Mouse (Mus musculus) right cerebral cortex, postnatal 4 days (tissue): Measurements from ENCODE around the gene Ccl25.

ENCODE experiments used
- DNase-seq: peaks from one replicate; pipeline ENCODE4 v3.0.0-alpha.2; 2022

The Ccl25 gene

DNA sequence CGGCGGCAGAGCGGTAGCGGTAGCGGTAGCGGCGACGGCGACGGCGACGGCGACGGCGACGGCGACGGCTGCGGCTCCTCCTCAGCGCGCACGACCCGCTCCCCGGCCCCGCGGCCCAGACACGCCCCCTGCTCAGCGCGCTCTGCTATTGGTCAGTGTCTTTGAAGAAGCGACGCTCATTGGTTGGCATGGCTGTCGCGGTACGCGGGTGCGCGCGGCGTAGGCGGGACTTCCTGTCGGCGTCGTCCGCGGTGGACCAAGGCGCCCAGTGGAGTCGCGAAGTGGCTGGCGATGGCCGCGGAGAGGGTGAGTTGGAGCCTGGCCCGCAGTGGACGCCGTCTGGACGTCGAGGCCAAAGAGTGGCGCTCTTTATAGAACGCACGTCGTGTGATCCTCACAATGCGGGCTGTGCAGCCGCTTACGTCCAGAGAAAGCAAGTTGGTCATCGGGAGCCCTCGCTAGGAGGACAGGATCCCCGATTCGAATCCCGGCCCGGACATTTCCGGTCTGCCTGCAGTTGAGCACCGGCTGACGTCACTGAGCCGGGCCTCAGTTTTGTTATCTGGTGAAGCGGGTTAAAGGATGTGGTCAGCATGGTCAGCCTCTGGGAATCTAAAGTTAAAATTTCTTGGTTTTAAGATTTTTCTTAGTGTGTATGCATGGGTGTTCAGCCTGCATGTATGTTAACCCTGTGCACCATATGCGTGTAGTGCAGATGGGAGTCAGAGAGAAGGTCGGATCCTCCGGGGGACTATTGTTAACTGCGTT lies at the start of gene Ccl25, which contains the start of gene Elavl1:
Gene Ccl25 (plus strand): TSS at position 228 of the 768 bp plus-strand sequence.
Gene Elavl1 (minus strand): TSS at position 431 of the 768 bp plus-strand sequence.
- DNase-seq: peak; percentile 98

DNA sequence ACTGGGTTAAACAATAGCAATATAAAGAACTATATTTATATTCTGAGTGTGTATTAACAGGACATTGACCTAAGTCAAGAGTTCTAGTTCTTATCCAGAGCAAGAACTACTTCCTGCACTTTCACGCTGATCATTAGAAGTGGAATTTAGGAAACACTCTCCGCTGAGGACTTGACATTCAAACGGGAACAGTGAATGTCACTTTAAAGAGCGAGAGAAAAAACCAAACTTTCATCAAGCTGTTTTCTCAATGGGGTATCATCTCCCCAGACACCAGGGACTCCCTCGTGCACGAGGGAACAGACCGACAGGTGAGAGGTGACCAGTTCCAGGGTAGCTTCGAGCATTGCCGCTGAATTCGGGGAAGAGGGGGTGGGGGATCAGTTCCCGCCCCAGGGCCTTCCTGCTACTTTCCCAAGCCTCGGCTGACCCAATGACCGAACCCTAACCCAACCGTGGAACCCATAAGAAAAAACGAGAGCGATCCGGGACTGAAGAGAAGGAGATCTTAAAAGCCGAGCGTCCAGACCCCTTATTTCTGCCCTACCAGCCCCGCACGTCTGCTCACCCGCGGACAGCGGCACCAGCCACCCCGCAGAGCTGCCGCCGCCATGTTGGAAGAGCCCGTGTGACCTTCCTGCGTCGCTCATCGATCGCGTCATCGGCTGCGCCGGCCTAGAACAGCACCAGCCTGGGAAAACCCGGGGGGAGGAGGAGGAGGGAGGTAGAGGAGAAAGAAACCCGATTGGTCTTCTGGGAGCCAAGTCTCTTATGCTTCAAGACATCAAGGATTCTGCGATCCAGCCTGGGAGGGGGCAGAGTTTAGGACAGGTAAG lies 49.5 kb upstream of the Ccl25 start, which contains the start of gene Timm44:
Gene Timm44 (minus strand): TSS at position 639 of the 836 bp plus-strand sequence.
- peak; percentile 97 for DNase-seq

GRCm38 (mm10) chr8:4276111-4276465 lies 48.9 kb upstream of the Ccl25 start:
- DNase-seq: no peak

DNA sequence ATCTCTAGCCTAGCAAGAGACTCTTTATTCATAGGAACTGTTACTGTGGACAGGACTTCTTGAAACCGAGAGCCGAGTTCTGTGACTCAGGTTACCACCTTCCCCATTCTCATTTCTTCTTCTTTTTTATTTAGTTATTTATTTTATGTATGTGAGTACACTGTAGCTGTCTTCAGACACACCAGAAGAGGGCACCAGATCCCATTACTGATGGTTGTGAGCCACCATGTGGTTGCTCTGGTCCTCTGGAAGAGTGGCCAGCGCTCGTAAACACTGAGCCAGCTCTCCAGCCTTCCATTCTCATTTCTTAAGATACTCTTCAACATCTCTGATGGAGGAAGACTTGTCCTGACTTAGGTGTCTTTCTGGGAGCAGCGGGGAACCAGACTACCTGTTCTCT lies 32.3 kb upstream of the Ccl25 start:
- no peak for DNase-seq

DNA sequence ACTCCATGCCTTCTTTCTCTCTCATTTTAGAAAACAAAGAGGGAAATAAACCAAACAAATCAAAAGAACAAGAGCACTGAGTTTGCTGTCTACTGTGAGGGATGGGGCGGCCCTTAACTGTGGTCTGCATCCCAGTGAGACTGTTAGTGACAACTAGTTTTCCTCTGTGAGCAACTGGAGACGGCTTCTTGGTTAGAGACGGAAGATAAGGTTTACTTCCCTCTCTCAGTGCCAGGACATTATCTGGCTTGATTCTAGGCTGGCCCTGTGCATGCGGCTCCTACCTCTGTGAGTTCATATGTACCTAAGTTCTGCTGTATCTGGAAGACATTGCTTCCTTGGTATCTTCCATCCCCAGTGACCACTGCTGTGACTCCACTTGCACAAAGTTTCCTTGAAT lies 27.2 kb upstream of the Ccl25 start:
- DNase-seq: no peak

DNA sequence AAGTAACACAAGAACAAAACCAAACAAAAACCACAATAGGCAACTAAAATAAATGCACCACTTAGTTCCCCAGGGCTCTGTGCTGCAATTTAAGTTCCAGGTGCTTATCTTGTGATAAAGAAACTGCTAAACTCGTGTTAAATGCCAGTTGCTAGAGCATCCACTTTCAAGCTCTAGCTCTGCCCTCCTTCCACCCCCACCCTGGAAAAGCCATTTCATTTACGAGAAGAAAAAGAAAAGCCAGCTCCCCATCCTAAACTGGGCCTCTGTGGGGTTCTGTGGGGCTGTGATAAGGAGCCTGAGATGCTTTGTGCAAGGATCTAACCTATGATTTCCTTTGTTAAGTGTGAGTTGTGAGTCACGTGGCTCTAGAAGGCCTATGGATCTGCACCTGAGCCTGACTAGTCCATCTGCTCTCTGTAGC lies 20.9 kb upstream of the Ccl25 start:
- no peak for DNase-seq

DNA sequence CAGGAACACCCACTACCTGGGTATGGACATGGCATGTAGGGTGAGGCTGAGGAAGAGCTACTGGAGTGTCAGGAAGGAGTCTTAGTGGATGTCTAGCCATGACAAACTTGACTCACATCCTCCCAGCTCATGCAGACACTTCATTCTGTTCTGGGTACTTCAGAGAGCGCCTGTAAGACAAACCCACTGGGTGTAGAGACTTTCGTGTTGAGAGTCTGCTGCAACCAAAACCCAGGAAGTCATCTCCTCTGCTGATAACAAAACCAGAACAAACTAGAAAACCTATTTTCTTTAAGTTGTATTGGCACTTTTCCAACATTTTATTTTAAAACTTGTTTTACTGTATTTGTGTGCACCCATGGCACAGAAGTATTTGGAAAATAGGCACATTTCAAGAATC lies 19.2 kb upstream of the Ccl25 start:
- no peak for DNase-seq

- DNase-seq: no peak
These were observed 12.9 kb upstream of the Ccl25 start for GRCm38 (mm10) chr8:4312104-4312503.

- no peak for DNase-seq
These were observed 11.5 kb upstream of the Ccl25 start for GRCm38 (mm10) chr8:4313254-4314124.

GRCm38 (mm10) chr8:4314852-4315251 lies 10.2 kb upstream of the Ccl25 start:
- DNase-seq: no peak

DNA sequence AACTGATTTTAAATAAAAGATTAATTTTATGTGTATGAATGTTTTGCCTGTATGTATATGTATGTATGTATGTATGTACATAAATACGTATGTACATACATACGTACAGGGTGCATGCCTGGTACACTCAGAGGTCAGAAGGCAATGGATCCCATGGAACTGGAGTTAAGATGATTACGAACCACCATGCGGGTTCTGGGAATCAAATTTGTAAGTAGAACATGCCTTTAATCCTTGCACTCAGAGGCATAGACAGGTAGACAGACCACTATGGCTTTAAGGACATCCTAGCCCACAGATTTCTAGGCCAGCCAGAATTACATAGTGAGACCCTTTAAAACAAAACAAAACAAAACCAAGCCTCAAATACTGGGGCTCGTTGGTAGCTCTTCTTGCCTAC lies 6.9 kb upstream of the Ccl25 start:
- DNase-seq: no peak

DNA sequence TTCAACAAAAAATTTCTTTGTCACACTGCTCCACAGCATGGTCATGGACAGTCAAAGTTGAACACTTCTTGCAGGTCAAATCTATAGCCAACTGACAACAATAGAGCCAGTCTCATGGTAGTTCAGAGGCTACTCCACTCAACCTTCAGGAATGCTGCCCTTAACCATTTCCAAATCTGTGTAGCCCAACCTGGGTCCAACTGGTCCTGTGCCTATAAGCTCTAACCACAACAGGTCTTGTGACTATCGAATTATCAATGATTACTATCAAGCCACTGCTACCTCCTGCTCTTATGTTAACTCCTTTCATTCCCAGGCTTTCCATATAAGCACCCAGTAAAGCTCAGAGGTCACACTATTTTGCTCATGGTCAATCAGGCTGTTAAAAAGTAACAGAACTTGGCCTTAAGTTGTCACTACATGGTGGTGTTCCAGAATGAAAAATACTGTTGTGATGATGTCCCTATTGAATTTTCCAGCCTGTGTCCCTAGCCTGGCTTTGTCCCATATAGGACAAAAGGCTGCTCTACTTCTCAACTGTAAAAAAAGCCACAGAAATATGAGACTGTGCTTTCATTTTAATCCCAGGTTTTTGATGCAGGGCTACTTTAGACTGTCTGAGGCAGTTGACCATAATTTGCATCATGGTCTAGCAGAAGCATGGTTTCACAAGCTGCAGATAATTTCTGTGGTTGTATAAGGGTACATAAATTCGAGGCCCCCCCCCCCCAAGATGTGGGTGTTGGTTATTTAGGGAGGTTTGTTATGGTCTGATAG lies 6.0 kb upstream of the Ccl25 start:
- no peak for DNase-seq

DNA sequence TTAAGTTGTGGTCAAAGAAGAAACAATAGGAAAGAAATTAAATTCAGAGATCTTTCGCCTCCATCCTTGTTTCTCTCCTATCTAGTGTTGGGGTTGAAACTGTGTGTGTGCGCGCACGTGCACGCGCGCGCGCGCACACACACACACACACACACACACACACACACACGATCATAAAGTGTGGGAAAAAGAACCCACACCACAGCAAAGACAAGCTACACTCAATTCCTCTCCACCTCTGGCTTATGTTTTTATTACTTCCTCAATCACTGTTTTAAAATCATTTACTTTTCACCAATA lies 5.5 kb upstream of the Ccl25 start:
- no peak for DNase-seq

DNA sequence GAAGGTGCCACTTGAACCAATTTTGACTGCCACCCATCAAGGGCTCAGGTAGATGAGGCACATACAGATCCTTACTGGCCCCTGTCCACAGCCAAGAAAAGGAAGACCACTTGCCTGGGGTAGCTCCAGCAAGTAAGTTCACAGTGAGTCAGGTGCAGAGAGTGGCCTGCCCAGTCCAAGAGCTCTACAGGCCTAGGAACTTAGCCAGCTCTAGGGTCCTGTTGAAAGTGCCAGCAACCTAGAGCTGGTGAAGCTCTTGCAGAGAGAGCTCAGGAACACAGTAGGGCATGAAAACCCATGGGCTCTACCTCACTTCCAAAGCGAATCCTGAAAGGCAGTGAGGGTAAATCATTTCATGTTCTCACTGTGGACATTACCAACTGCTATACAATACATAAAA lies 4.6 kb upstream of the Ccl25 start:
- no peak for DNase-seq

- DNase-seq: no peak
These were observed 4.0 kb upstream of the Ccl25 start for GRCm38 (mm10) chr8:4321031-4321430.

GRCm38 (mm10) chr8:4322470-4322869 lies 2.5 kb upstream of the Ccl25 start:
- peak; percentile 84 for DNase-seq

DNA sequence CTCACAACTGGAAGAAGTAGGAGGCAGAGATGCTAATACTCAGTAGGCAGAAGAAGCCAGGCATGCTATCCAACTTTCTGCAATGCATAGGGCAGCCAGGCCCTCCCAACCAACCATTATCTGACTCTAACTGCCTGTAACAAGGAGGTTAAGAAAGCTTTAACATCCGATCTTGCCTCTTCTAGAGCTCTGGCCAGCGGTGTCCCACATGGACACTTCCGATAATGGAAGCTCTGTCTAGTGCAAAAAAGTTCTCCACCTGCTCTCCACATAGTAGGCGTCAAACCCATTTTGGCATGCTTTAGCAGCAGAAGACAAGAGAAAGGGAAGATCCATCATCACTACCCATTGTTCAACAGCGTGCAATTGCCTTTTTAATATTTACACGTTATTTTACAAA lies 1.1 kb upstream of the Ccl25 start:
- no peak for DNase-seq

DNA sequence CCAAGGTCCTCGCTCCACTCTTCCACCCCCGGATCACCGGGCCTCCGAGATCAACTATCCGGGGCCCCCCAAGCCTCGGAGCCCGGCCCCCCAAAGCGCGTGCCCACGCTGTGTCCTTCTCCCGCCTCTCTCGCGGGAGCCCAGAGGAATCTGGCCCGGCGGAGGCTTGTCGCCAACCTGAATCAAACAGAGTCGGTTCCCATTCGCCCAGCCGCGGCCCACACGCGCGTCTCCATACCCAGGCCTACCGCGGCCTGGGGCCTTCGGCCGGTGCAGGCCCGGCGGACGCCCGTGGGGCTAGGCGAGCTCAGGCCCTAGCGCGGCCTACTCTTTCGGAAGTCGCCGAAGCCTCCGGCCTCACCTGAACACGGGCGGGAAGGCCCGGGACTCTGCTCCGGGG lies 485 bp upstream of the Ccl25 start:
- DNase-seq: peak; percentile 54

DNA sequence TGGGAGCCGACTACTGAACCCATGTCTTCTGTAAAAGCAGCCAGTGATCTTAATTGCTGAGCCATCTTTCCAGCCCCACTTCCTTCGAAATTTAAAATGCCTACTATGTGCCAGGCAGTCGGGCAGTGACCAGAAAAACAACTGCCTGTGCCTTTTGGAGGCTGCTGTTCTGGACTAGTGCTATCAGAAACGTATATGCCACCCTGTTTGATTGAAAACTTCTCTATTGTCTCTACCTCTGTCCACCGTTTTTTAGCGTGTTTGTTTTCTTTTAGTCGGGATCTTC lies 684 bp downstream of the Ccl25 start:
- no peak for DNase-seq

- no peak for DNase-seq
These were observed 4.0 kb downstream of the Ccl25 start for GRCm38 (mm10) chr8:4329000-4329399.

GRCm38 (mm10) chr8:4333966-4334365 lies 9.0 kb downstream of the Ccl25 start:
- no peak for DNase-seq

GRCm38 (mm10) chr8:4335678-4336077 lies 10.7 kb downstream of the Ccl25 start:
- DNase-seq: no peak

DNA sequence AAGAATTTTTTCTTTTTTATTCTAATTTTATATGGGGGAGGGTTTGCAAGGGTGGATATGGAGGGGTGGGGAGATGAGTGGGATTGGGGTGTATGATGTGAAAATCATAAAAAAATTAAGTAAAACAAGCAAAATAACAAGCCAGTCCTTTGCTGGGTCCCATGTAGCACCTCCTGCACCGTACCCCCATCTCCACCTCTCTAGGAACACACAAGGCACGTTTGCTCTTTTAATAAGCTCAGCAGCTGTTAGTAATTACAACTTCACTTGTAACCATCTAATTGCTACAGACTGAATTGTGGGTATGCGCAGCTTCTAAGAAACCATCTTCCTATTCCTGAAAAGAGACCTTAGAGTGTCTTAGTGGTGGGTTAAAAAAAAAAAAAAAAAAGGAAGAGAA lies 15.2 kb downstream of the Ccl25 start:
- no peak for DNase-seq
